Mouse (Mus musculus): ENCODE results near the gene Srgap2. TPM values are rescaled to one million over a fixed set of nuclear protein-coding genes. Genes with fewer than 3 reads are reported as not detected.
A peak's percentile ranks its signal among the peaks of the same experiment; 100 is the strongest.
"Not testable (repeated sequence)": the region's sequence is repeated elsewhere in the genome, so short reads cannot be mapped to it uniquely, and the experiment has no call there.

Srgap2 gene
- polyA plus RNA-seq (2016; fragmentation: Nextera tagmentation; extraction: Ambion mirVana): 15.3 and 17.1 TPM in 2 replicates

GRCm38 (mm10) chr1:131527281-131528080 lies at the start of gene Srgap2, which contains the start of gene Fam72a:
Gene Srgap2 (minus strand): TSS chr1:131527352.
Gene Fam72a (plus strand): TSS chr1:131527903.
- no peaks in the 10 kb centered on the region for H3K9me3 ChIP-seq
- H3K4me3 ChIP-seq (replicated peaks): peak within 1 kb of the TSS; percentile 82
- WGBS: under 1% methylated on average over 44 of the region's 44 CpGs
- peak within 1 kb of the TSS; percentile 96 for H3K27ac ChIP-seq
- H3K36me3 ChIP-seq: no peaks in the 10 kb centered on the region
- peaks cover 47% of the 10 kb centered on the region for H3K4me1 ChIP-seq (replicated peaks)
- H3K4me2 ChIP-seq: peak within 1 kb of the TSS; percentile 97
- H3K9ac ChIP-seq (replicated peaks): peak within 1 kb of the TSS; percentile 84
- ATAC-seq (ENCODE audit: insufficient number of reproducible peaks, insufficient read depth, low FRiP score, low TSS enrichment, low read depth): peak; percentile 98
- no peaks in the 10 kb centered on the region for H3K27me3 ChIP-seq

DNA sequence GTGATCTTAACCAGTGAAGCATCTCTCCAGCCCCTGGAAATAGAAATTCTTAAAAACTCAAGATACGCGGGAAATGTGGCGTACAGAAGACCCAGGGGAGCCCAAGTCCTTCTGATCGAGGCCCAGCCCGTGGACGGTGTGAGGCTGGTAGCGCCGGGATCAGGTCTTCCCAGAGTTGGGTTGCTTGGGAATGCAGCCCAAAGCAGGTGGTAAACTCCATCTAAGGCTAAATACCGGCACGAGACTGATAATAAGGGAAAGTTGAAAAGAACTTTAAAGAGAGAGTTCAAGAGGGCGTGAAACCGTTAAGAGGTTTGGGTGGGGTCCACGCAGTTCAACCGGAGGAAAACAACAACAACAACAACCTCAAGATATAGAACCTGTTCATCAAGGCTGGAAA lies 46.6 kb upstream of the Srgap2 start:
- Histone ChIP-seq H3K27me3 (no peaks in the 10 kb centered on the region), H3K4me3 (replicated peaks) (no peak overlapping the region), H3K27ac (no peak overlapping the region), H3K9me3 (no peaks in the 10 kb centered on the region), H3K36me3 (no peaks in the 10 kb centered on the region), H3K4me2 (no peak overlapping the region), H3K4me1 (replicated peaks) (no peaks in the 10 kb centered on the region), H3K9ac (replicated peaks) (no peak overlapping the region)
- ATAC-seq (ENCODE audit: insufficient number of reproducible peaks, insufficient read depth, low FRiP score, low TSS enrichment, low read depth): no peak
- WGBS: 91% methylated on average over 14 of the region's 14 CpGs

DNA sequence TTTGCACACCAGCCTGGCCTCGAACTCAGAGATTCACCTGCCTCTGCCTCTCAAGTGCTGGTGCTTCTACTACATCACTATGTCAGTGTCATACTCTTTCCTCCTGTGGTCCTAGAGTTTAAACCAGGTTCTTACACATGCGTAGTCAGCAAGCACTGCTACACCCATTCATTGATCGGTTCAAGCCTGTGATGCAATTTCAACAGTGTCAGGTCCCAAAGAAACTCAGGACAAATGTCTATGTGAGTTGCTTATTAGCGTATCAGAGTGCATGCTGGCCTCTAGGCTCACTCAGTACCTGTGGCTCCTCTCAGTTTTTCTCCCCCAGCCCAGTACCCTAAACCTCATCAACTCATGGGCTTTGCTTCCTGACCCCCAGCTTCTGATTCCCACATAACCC lies 43.2 kb upstream of the Srgap2 start:
- ATAC-seq (ENCODE audit: insufficient number of reproducible peaks, insufficient read depth, low FRiP score, low TSS enrichment, low read depth): no peak
- Histone ChIP-seq H3K27ac (no peak overlapping the region), H3K4me1 (replicated peaks) (no peaks in the 10 kb centered on the region)

DNA sequence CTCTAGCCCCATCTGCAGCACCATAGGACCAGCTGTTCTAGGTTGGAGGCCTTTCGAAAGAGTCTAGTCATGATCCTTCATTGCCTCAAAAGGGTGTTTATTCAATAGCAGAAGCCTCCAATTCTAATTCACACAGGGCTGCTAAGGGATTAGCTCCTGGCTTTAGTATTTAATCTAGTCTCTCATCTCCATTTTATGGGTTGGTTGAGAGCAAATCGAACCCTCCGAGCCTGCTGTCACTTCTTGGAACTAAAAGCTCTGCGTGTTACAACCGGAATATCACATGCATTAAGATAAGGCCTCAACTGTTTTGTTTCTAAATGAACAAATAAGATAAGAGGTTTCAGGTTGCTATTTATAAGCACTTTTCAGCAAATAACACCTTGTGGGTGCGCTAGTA lies 42.6 kb upstream of the Srgap2 start:
- H3K4me3 ChIP-seq (replicated peaks): no peak overlapping the region
- no peaks in the 10 kb centered on the region for H3K9me3 ChIP-seq
- 85% methylated on average over 6 of the region's 6 CpGs for WGBS
- no peak overlapping the region for H3K4me2 ChIP-seq
- H3K27me3 ChIP-seq: no peaks in the 10 kb centered on the region
- no peak for ATAC-seq (ENCODE audit: insufficient number of reproducible peaks, insufficient read depth, low FRiP score, low TSS enrichment, low read depth)
- H3K4me1 ChIP-seq (replicated peaks): no peaks in the 10 kb centered on the region
- H3K9ac ChIP-seq (replicated peaks): no peak overlapping the region
- H3K27ac ChIP-seq: no peak overlapping the region
- H3K36me3 ChIP-seq: no peaks in the 10 kb centered on the region

More for the DNA sequence above, 43.2 kb upstream of the Srgap2 start:
- Histone ChIP-seq H3K27me3 (no peaks in the 10 kb centered on the region), H3K9me3 (no peaks in the 10 kb centered on the region), H3K9ac (replicated peaks) (no peak overlapping the region), H3K4me2 (no peak overlapping the region), H3K36me3 (no peaks in the 10 kb centered on the region), H3K4me3 (replicated peaks) (no peak overlapping the region)
- WGBS: 92% methylated on average over 4 of the region's 4 CpGs

- not testable (repeated sequence) for H3K9me3 ChIP-seq; H3K4me3 ChIP-seq (replicated peaks); H3K36me3 ChIP-seq; H3K4me2 ChIP-seq; ATAC-seq (ENCODE audit: insufficient number of reproducible peaks, insufficient read depth, low FRiP score, low TSS enrichment, low read depth); H3K27ac ChIP-seq; H3K27me3 ChIP-seq; H3K4me1 ChIP-seq (replicated peaks); H3K9ac ChIP-seq (replicated peaks)
- WGBS: 48% methylated on average over 11 of the region's 11 CpGs
These were observed 38.9 kb upstream of the Srgap2 start for GRCm38 (mm10) chr1:131566056-131566455.

GRCm38 (mm10) chr1:131562081-131562480 lies 34.9 kb upstream of the Srgap2 start:
- H3K4me1 ChIP-seq (replicated peaks): no peaks in the 10 kb centered on the region
- H3K27me3 ChIP-seq: no peaks in the 10 kb centered on the region
- no peak overlapping the region for H3K4me2 ChIP-seq
- no peaks in the 10 kb centered on the region for H3K9me3 ChIP-seq
- 89% methylated on average over 2 of the region's 2 CpGs for WGBS
- no peaks in the 10 kb centered on the region for H3K36me3 ChIP-seq
- no peak for ATAC-seq (ENCODE audit: insufficient number of reproducible peaks, insufficient read depth, low FRiP score, low TSS enrichment, low read depth)
- H3K27ac ChIP-seq: no peak overlapping the region
- H3K9ac ChIP-seq (replicated peaks): no peak overlapping the region
- no peak overlapping the region for H3K4me3 ChIP-seq (replicated peaks)

DNA sequence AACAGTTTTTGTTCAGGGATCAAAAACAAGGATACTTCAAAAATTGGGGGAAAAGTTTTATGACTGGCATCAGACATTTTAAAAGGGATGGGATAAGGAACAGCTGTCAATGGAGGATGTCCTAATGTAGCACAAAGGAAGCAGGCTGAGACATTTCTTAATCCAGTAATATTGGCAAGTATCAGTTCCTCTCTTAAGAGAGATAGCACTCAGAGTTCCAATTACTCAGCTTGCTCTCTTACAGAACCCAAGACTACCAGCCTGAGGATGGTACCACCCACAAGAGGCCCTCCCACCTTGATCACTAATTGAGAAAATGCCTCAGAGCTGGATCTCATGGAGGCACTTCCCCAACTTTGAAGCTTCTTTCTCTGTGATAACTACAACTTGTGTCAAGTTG lies 33.3 kb upstream of the Srgap2 start:
- Histone ChIP-seq H3K4me1 (replicated peaks) (no peaks in the 10 kb centered on the region), H3K36me3 (no peaks in the 10 kb centered on the region), H3K4me2 (no peak overlapping the region), H3K9me3 (no peaks in the 10 kb centered on the region), H3K27ac (no peak overlapping the region), H3K9ac (replicated peaks) (no peak overlapping the region), H3K27me3 (no peaks in the 10 kb centered on the region), H3K4me3 (replicated peaks) (no peak overlapping the region)
- ATAC-seq (ENCODE audit: insufficient number of reproducible peaks, insufficient read depth, low FRiP score, low TSS enrichment, low read depth): no peak

DNA sequence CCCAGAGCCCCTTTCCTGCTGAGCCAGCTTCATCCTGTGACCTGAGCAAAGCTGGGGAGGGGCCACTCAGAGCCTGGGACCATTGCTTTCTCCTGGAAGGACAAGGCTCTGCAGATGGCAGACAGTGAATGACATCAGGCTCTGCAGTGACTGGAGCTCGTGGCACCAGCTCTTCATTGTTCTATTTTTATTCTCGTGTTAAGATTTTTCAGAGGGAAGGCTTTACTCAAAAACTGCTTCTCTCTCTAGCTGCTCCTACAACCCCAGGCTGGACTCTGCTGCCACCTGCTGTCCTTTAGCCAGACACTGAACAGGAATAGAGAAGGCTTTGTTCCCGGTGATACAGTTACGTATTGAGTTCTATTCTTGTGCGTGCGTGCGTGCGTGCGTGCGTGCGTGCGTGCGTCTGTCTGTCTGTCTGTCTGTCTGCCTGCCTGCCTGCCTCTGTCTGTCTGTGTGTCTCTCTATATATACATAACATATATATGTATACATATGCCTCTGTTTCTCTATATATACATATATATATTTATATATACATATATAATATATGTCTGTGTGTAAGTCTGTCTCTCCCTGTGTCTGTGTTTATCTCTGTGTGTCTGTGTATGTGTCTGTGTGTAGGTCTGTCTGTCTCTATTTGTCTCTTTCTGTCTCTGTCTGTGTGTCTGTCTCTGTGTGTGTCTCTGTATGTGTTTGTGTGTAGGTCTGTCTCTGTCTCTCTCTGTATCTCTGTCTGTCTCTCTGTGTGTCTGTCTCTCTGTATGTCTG lies 28.1 kb upstream of the Srgap2 start:
- 25% methylated on average over 13 of the region's 13 CpGs for WGBS
- Histone ChIP-seq H3K4me3 (replicated peaks) (no peak overlapping the region), H3K9ac (replicated peaks) (0 out of 2 replicates have a peak overlapping the region, but pooled peaks have one; percentile 27), H3K36me3 (no peaks in the 10 kb centered on the region), H3K27ac (0 out of 2 replicates have a peak overlapping the region, but pooled peaks have one; percentile 41), H3K9me3 (no peaks in the 10 kb centered on the region), H3K4me1 (replicated peaks) (peaks cover 4% of the 10 kb centered on the region), H3K27me3 (no peaks in the 10 kb centered on the region), H3K4me2 (peak overlapping the region; percentile 46)
- peak; percentile 89 for ATAC-seq (ENCODE audit: insufficient number of reproducible peaks, insufficient read depth, low FRiP score, low TSS enrichment, low read depth)

DNA sequence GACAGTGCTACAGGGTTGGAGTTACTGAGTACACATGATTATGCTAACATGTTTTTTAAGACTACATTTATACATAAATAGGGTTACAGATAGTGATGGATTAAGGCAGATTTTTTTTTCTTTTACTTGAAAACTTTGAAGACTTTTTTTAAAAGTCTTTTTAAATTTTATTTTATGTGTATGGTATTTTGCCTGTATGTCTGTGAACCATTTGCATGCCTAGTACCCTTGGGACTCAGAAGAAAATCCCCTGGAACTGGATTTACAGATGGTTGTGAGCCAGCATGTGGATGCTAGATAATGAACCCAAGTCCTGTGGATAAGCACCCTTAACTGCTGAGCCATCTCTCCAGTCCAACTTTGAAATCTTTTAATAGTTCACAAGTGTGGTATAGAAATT lies 26.3 kb upstream of the Srgap2 start:
- H3K9ac ChIP-seq (replicated peaks): no peak overlapping the region
- no peak overlapping the region for H3K27ac ChIP-seq
- no peak for ATAC-seq (ENCODE audit: insufficient number of reproducible peaks, insufficient read depth, low FRiP score, low TSS enrichment, low read depth)
- no peak overlapping the region for H3K4me2 ChIP-seq
- H3K36me3 ChIP-seq: no peaks in the 10 kb centered on the region
- H3K27me3 ChIP-seq: no peaks in the 10 kb centered on the region
- H3K4me3 ChIP-seq (replicated peaks): no peak overlapping the region
- no peaks in the 10 kb centered on the region for H3K9me3 ChIP-seq
- H3K4me1 ChIP-seq (replicated peaks): peaks cover 9% of the 10 kb centered on the region

- ATAC-seq (ENCODE audit: insufficient number of reproducible peaks, insufficient read depth, low FRiP score, low TSS enrichment, low read depth): no peak
- H3K36me3 ChIP-seq: no peaks in the 10 kb centered on the region
- H3K27ac ChIP-seq: no peak overlapping the region
- no peak overlapping the region for H3K4me3 ChIP-seq (replicated peaks)
- WGBS: 87% methylated on average over 2 of the region's 2 CpGs
- no peaks in the 10 kb centered on the region for H3K9me3 ChIP-seq
- H3K4me2 ChIP-seq: no peak overlapping the region
- H3K27me3 ChIP-seq: no peaks in the 10 kb centered on the region
- H3K4me1 ChIP-seq (replicated peaks): peaks cover 9% of the 10 kb centered on the region
- no peak overlapping the region for H3K9ac ChIP-seq (replicated peaks)
These were observed 24.8 kb upstream of the Srgap2 start for GRCm38 (mm10) chr1:131551956-131552355.

GRCm38 (mm10) chr1:131548494-131549365 lies 21.6 kb upstream of the Srgap2 start:
- H3K4me1 ChIP-seq (replicated peaks): peaks cover 6% of the 10 kb centered on the region; the same call in 1 of the 2 replicates
- WGBS: 45% methylated on average over 8 of the region's 8 CpGs
- no peak overlapping the region for H3K4me2 ChIP-seq
- ATAC-seq (ENCODE audit: insufficient number of reproducible peaks, insufficient read depth, low FRiP score, low TSS enrichment, low read depth): no peak; the same call in 1 of the 2 replicates
- H3K27me3 ChIP-seq: no peaks in the 10 kb centered on the region
- no peak overlapping the region for H3K27ac ChIP-seq
- no peak overlapping the region for H3K4me3 ChIP-seq (replicated peaks)
- H3K9me3 ChIP-seq: no peaks in the 10 kb centered on the region
- H3K36me3 ChIP-seq: no peaks in the 10 kb centered on the region
- no peak overlapping the region for H3K9ac ChIP-seq (replicated peaks)

Data from limb, embryonic 12.5 days (tissue).